Mouse (Mus musculus) Patski (cell line): ENCODE measurements around the gene Cobl. TPM values are rescaled to one million over a fixed set of nuclear protein-coding genes. Genes with fewer than 3 reads are reported as not detected.

Source experiments
- ATAC-seq: fragments of 100-300 bp; one replicate; pipeline ENCODE4 v1.8.0; 2021
- CTCF ChIA-PET: fragments of 350-600 bp; sonication (Branson Sonifier 250); formaldehyde crosslinking; loops from one replicate; lab custom pipeline; 2022; ENCODE audit warnings: inconsistent platforms; lab: Charles Lee
- POLR2A ChIA-PET: fragments of 350-600 bp; sonication (Branson Sonifier 250); formaldehyde crosslinking; loops from one replicate; lab custom pipeline; 2022; ENCODE audit warnings: antibody characterized with exemption, inconsistent platforms; lab: Charles Lee
- DNase-seq: peaks from one replicate; pipeline ENCODE4 v3.0.0-alpha.2; 2011; ENCODE audit warnings: low read depth, low spot score
- H3K27me3 ChIP-seq: fragments of 371-371 bp; one replicate; pipeline ENCODE4 v1.5.1; 2021
- CTCF ChIP-seq: fragments of 100-300 bp; IDR thresholded peaks from one replicate; pipeline ENCODE4 v1.5.1; 2021
- in situ Hi-C: fragments of 300-500 bp; cut with MboI; formaldehyde crosslinking; loops from 3 replicates; pipeline ENCODE4 v1.11.1; 2018; ENCODE audit warnings: low pct_unique_long_range_greater_than_20kb, mixed read lengths
- polyA plus RNA-seq: library from polyadenylated mRNA; unstranded; gene quantifications from one replicate; pipeline ENCODE4 v1.2.3, GENCODE M21; 2021

The Cobl gene
- polyA plus RNA-seq, 1 experiment from 2014 or later: 51.7 TPM

DNA sequence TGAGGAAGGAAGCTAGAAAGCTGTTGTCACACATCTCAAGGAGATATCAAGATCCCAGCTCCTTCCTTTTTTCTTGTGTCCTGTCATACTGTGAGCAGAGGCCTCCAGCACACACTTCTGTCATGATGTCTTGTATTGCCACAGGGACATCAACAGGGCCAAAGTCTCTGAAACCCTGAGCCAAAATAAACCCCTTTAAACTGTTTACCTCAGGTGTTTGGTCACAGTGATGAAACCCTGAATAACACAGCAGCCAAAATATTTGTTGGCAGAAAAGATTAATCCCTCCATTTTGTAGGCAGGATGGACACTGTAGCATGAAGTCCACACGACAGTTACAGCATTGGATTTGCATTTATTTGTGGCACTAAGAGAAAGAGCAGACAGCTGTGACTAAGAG is 228.4 kb downstream of the Cobl start:
- in situ Hi-C loops: no loop called here
- no peaks in the 10 kb centered on the region for H3K27me3 ChIP-seq
- no peak for DNase-seq
- POLR2A ChIA-PET: no interaction called here
- ATAC-seq: no peak
- no peak for TF ChIP-seq CTCF
- CTCF ChIA-PET: interaction anchor here (1.0 kb wide), 1 partner anchor 11 kb away, joined by 3 read pairs; no protein-coding TSS in a partner anchor

DNA sequence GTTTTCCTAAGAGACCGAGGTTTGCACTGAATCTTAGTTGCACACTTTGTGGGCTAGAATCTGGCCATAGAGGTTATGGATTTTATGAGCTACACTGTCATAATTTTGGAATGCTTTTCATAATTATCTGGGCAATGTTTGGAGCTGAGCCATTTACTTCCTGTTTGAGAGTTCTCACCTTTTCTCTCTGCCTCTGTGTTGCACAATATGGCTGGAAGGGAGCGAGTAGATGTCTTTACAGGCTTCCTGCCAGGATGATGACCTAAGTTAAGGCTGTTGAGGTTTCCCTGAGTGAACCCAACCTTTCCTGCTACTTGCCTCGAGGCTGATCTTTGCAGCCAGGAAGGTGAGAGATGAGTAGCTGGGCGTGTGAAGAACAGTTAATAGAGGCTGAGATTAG is 229.9 kb downstream of the Cobl start:
- H3K27me3 ChIP-seq: no peaks in the 10 kb centered on the region
- in situ Hi-C loops: loop anchor here (5.0 kb wide), 1 partner anchor 158 kb away; no protein-coding TSS in a partner anchor
- peak; percentile 81 for DNase-seq
- POLR2A ChIA-PET: interaction anchor here (0.6 to 1.3 kb wide), 3 partner anchors 9 to 182 kb away, joined by 3 to 4 read pairs (median 3); no protein-coding TSS in a partner anchor
- CTCF ChIA-PET: interaction anchor here (0.8 to 1.1 kb wide), 2 partner anchors 25 to 52 kb away, joined by 3 read pairs; no protein-coding TSS in a partner anchor
- TF ChIP-seq CTCF: no peak
- ATAC-seq: peak; percentile 16

DNA sequence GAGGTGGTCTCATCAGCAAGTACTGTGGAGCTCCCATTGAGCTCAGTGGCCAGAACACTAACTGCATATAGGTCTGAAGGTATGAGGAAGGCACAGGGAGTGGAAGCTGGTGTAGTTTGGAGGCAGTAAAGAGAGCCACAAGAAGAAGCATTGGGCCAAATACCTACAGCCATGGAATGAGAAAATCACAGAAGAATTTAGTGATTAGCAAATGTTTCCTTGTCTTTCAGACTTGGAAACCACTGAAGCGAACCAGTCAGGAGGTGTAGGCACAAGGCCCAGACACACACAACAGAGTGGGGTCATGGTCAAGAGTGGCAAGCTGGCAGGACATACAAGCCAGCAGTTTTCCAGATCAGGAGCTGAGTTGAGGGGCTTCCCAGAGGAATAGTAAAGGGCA is 230.6 kb downstream of the Cobl start:
- no peak for TF ChIP-seq CTCF
- ChIA-PET CTCF (interaction anchor here (0.8 to 1.1 kb wide), 2 partner anchors 26 to 52 kb away, joined by 3 read pairs; no protein-coding TSS in a partner anchor), POLR2A (interaction anchor here (1.3 kb wide), 1 partner anchor 14 kb away, joined by 3 read pairs; no protein-coding TSS in a partner anchor)
- in situ Hi-C loops: loop anchor here (5.0 kb wide), 1 partner anchor 157 kb away; no protein-coding TSS in a partner anchor
- no peaks in the 10 kb centered on the region for H3K27me3 ChIP-seq
- ATAC-seq (no peak), DNase-seq (no peak)

DNA sequence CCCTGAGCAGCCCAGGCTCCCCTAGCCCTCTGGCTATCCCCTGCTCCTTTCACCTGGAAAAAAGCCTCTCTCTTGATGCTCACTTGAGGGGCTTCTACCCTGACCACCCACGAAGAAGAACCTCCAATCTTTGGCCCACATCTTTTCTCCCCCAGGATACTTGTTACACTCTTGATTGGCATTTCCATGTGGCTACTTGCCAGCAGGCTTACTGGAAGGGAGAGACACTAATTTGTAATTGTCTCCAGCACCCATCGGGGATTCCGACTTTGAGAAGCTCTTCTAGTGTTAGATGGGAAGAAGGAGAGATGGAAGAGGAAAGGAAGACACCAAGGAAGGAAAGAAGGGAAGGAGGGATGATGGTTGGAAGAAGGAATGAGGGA is 232.0 kb downstream of the Cobl start:
- no peak for TF ChIP-seq CTCF
- no peak for ATAC-seq

DNA sequence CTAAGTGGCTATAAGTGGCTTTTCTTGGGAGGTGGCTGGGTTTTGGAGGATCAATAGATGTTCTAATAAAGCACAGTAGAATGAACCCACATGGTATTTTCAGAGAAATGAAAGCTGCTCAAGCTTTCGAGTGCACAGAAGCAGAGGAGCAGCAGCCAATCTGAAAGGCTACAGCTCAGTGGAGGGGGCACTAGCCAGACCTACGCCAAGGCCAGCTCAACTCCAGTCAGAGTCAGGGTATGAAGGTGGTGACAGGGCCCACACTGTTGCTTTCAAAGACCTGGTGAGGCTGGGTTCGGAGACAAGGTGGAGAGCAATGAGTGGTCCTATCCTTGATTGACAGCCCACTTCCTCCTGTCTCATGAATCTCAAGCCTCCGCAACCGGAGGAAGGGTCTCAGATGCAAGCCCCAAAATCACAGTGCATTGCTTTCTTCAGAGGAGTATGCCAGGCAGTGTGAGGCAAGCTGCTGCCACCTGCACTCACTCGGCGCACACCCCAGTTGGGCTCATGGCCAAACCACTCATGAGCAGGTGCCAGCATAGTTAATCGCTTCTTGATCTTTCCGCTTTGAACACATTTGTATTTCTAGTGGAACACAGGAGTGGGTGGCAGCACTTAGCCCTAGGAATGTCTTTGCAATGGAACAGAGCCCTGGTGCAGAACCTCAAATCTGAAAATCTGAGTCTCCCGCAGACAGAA is 232.6 kb downstream of the Cobl start:
- ChIA-PET CTCF (interaction anchor here (1.0 to 1.5 kb wide), 3 partner anchors 11 to 412 kb away, joined by 3 to 6 read pairs (median 3); no protein-coding TSS in a partner anchor), POLR2A (no interaction called here)
- DNase-seq (peak; percentile 61), ATAC-seq (peak; percentile 18)
- no peaks in the 10 kb centered on the region for H3K27me3 ChIP-seq
- TF ChIP-seq CTCF: no peak
- in situ Hi-C loops: loop anchor here (5.0 kb wide), 1 partner anchor 155 kb away; no protein-coding TSS in a partner anchor

More for the DNA sequence above, 232.0 kb downstream of the Cobl start:
- H3K27me3 ChIP-seq: no peaks in the 10 kb centered on the region
- no peak for DNase-seq
- ChIA-PET POLR2A (interaction anchor here (0.7 kb wide), 1 partner anchor 9 kb away, joined by 5 read pairs; no protein-coding TSS in a partner anchor), CTCF (interaction anchor here (1.0 kb wide), 1 partner anchor 10 kb away, joined by 3 read pairs; no protein-coding TSS in a partner anchor)
- in situ Hi-C loops: loop anchor here (5.0 kb wide), 1 partner anchor 155 kb away; no protein-coding TSS in a partner anchor

DNA sequence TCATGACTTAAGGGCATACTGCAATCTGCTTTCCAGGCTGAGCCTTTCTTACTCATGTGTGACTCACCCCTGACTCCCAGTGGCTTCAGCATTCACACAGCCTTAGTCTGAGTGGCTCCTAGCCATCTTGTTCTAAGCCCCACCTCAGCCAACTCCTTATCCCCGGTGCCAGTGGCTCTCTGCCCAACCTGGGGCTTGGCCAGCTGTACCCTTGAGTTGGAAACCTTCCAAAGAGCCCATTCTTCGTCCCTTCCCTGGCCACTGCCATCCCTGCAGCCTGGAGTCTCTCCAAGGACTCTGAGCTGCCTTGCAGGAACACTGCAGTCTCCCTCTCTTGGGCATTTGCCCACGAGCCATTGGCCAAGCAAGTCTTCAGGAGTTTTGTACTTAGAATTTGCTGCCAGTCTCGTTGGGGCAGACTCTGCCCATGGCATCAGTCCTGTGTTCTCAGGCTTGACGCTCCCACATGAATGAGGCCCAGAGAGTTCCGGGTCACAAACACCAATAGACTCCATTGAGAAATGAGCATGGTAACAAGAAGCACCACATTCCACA is 233.2 kb downstream of the Cobl start:
- DNase-seq (peak; percentile 86), ATAC-seq (peak; percentile 84)
- in situ Hi-C loops: loop anchor here (5.0 kb wide), 1 partner anchor 154 kb away; no protein-coding TSS in a partner anchor
- no peak for TF ChIP-seq CTCF
- ChIA-PET CTCF (interaction anchor here (1.3 to 1.5 kb wide), 2 partner anchors 26 to 411 kb away, joined by 3 to 6 read pairs; no protein-coding TSS in a partner anchor), POLR2A (no interaction called here)
- H3K27me3 ChIP-seq: no peaks in the 10 kb centered on the region

- H3K27me3 ChIP-seq: no peaks in the 10 kb centered on the region
- ATAC-seq (no peak), DNase-seq (no peak)
- in situ Hi-C loops: no loop called here
- ChIA-PET CTCF (no interaction called here), POLR2A (no interaction called here)
- no peak for TF ChIP-seq CTCF
These were observed 235.3 kb downstream of the Cobl start for GRCm38 (mm10) chr11:12229411-12229810.

- CTCF ChIA-PET: no interaction called here
- in situ Hi-C loops: no loop called here
- H3K27me3 ChIP-seq: no peaks in the 10 kb centered on the region
- DNase-seq (no peak), ATAC-seq (no peak)
- TF ChIP-seq CTCF: no peak
- POLR2A ChIA-PET: no interaction called here
These were observed 237.4 kb downstream of the Cobl start for GRCm38 (mm10) chr11:12227343-12227742.

DNA sequence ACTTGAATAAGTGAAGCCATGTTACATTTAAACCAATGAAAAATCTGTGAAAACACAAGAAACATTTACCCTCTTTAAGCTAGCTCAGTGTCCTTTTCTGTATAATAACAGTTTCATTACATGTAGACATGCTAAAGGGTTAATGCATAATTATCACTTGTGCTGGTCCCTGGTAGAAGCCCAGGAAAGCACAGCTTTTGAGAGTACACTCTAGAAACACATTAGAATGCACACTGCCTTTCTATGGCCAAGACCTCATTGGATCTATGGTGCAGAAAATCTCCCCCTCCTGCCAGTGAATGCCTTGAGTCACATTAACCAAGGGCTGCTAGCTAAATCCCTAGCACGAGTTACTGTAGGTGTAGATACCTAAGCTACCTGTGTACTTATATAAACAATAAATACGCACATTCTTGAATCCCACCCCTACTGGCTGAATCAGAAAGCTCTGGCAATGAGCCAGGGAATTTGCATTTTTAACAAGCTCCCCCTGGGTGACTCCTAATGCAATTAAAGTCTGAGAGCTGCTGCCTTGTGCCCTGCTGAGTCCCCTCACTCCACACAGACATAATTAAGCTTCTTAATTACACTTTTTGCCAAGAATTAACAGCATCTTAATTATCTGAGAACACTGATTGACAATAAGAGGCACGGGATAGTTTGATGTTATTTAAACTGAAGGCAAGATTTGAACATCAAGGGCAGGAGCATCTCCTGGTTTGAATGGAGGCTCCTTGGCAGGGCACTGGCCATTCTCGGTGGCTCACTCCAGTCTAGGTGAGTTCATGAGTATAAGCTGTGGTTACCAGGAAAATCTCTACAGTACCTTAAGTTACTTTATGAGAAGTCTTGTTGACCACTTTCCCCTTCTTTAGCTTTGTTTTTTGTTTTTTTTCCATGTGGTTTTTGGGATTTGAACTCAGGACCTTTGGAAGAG is 244.9 kb downstream of the Cobl start:
- ChIA-PET CTCF (interaction anchor here (0.8 to 1.2 kb wide), 2 partner anchors 16 to 23 kb away, joined by 3 read pairs; no protein-coding TSS in a partner anchor), POLR2A (no interaction called here)
- in situ Hi-C loops: no loop called here
- DNase-seq (no peak), ATAC-seq (no peak)
- TF ChIP-seq CTCF: no peak
- H3K27me3 ChIP-seq: no peaks in the 10 kb centered on the region

- no peak for DNase-seq
- ATAC-seq: no peak
- no peaks in the 10 kb centered on the region for H3K27me3 ChIP-seq
- CTCF ChIA-PET: no interaction called here
- TF ChIP-seq CTCF: no peak
- in situ Hi-C loops: no loop called here
- POLR2A ChIA-PET: no interaction called here
These were observed 247.9 kb downstream of the Cobl start for GRCm38 (mm10) chr11:12216897-12217296.
